Mouse (Mus musculus): ENCODE data around the gene Slc22a5.

Slc22a5 gene

DNA sequence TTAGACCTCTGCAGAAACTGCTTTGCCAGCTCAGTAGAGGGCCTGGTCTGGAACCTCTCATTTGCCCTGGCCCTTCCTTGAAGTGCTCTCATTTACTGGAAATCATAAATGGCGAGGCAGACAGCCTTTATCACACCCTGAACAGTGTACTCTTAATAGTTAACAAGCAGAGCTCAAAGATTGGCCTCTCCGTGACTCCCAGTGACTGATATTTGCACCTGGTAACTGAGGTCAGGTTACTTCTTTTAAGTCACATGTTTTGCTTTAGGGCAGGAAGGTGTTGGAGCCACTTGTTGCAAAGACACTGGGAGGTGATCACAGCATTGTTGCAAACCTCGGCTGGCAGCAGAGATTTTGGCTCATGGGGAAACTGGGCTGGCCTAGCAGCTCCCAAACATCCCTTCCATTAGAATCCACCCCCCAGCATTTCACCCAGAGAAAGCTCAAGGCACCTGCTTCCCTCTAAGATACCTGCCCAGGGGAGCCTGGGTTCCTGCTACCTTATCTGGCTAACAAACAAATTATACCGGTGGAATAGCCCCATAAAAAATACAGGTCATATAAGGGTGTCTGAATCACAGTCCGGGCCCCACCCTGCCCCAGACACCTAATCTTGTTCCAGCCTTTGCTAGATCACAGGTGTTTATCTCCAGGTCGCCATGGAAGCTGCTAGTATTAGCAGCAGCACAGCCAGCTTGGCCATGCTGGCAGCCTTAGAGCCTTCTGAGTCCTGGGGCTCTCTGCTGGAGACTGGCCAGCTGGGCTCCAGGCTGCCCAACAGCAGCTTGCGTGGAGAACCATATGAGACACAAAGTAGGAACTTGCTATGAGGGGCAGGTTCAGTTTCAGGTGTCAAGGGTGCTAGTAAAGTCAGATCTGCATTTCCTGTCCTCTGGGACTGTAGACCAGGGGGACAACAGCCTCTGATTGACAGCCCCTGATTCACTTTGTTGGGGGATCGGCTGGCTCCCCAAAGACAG is 51.5 kb downstream of the Slc22a5 start:
- no peak for DNase-seq (ENCODE audit: low spot score in 2 of 2)

DNA sequence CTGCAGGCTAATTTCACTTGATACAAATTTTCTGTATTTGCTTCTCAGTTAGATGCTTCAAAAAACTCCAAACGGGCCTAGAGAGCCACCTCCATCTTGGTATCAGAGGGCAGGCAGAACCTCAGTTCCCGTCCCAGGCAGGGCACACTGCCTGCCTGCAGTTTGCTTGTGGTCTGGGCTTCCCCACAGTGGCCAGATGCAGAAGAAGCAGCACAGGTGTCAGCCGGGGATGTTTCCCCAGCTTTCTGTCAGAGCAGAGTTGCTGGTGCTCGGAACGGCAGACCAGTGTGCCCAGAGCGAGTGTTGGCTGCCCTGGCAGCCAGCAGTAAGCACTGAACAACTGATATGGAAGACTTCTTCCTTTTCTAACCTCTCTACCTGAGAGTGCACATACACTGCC is 52.3 kb downstream of the Slc22a5 start:
- no peak for DNase-seq (ENCODE audit: low spot score in 2 of 2)

DNA sequence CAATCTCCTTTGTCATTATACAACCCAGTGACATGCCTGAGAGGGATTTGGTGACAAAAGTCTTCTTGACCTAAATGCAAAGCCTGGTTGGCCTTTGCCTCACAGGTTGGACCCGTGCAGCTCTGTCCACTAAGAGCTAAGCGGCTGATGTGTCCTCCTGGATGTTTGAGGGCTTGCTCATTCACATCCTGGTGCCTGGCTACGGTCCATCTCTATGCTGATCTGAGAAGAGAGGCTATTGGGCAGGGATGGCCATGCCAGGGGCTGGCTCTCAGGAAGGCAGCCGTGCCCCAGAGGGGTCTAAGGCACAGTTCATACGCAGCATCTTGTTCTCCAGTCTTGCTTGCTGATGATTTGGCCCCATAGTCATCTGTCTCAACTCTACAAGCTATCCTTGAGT is 53.7 kb downstream of the Slc22a5 start:
- DNase-seq (ENCODE audit: low spot score in 2 of 2) = no peak

GRCm38 (mm10) chr11:53835379-53836010 is 56.0 kb downstream of the Slc22a5 start:
- no peak for DNase-seq (ENCODE audit: low spot score in 2 of 2)

DNA sequence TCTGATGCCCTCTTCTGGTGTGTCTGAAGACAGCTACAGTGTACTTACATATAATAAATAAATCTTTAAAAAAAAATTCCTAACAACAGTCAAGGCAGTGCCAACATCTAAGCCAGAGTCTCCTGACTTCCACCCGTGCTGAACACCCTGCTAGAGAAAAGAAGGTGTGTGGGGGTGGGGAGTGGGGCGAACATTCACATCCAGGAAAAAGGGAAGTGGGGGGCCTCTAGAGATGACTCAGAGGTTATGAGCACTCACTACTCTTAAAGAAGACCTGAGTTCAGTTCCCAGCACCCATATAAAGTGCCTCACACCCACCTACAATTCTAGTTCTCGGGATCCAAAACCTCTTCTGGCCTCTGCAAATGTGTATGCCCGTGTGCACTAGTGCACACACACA is 66.1 kb downstream of the Slc22a5 start:
- no peak for DNase-seq (ENCODE audit: low spot score in 2 of 2)

GRCm38 (mm10) chr11:53821945-53822338 is 69.5 kb downstream of the Slc22a5 start:
- DNase-seq (ENCODE audit: low spot score in 2 of 2) = no peak

DNA sequence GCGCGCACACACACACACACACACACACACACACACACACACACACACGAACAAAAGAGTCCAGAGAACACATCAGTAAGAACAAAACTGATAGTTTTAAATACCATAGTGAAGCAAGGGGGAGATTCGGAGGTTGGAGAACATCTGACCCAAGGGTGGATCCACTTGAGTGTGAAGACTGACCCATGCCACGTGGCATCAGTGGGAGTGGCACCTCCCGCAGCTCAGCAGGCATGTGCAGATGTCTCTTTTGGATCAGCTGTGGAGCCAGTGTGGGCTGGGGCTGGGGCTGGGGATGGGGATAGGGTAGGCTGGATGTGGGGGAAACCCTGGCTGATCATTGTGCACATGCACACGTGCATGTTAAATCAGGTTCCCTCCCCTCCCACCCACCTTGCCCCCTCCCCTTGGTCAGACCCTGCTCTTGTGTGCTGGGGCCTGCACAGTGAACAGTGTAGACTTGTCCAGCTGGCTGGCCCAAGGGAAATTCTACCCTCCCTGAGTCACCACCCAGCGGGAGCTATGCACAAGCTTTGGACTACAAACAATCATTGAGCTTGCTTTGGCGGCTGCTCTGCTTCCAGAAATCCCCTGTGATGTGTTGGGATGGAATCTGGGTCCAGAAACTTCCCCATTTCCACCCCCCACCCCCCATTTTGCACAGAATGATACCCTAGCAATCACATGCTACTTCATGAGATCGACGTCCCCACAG is 70.1 kb downstream of the Slc22a5 start:
- DNase-seq (ENCODE audit: low spot score in 2 of 2) = no peak

- DNase-seq (ENCODE audit: low spot score in 2 of 2) = no peak
Observed at GRCm38 (mm10) chr11:53820516-53821170, 70.8 kb downstream of the Slc22a5 start.

- no peak for DNase-seq (ENCODE audit: low spot score in 2 of 2)
Observed at GRCm38 (mm10) chr11:53819511-53819910, 71.9 kb downstream of the Slc22a5 start.

DNA sequence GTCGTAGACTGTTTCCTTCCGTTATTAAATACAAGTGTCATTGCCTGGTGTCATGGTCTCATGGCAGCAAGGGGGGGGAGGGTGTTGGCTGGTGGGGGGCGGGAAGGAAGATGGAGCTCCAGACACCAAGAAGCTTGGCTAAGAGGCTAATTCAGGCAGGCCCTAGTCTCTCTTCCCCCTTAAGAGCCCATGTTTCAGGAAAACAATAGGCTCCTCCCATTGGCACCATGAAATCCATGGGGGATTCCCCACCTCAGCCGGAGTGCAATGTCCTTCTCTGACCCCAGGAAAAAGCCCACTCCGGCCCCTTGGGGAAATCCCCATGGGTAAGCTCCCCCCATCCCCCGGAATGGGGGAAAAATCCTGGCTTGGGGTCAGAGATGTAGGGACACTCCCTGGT is 72.7 kb downstream of the Slc22a5 start:
- no peak for DNase-seq (ENCODE audit: low spot score in 2 of 2)

- DNase-seq (ENCODE audit: low spot score in 2 of 2) = no peak
Observed at GRCm38 (mm10) chr11:53816841-53817375, 74.6 kb downstream of the Slc22a5 start.

GRCm38 (mm10) chr11:53814810-53815209 is 76.7 kb downstream of the Slc22a5 start:
- no peak for DNase-seq (ENCODE audit: low spot score in 2 of 2)

Data from right cerebral cortex, adult 2 months (tissue).